Mouse (Mus musculus) heart, postnatal 0 days (tissue): ENCODE measurements around the gene Primpol. TPM values are rescaled to one million over a fixed set of nuclear protein-coding genes. Genes with fewer than 3 reads are reported as not detected.

ENCODE experiments used
- ATAC-seq: fragments of 200-750 bp; cut with Nextera tagmentation; 2 replicates; pipeline ENCODE4 v1.8.0; 2017; ENCODE audit warnings: low read depth, moderate number of reproducible peaks, moderate library complexity; ENCODE audit not compliant: insufficient read depth
- DNase-seq: peaks from one replicate; pipeline ENCODE4 v3.0.0-alpha.2; 2016; ENCODE audit warnings: low spot score
- H3K27ac ChIP-seq: fragments of 300-500 bp; sonication (generic); 2 replicates; pipeline ENCODE4 v1.5.1; 2014; ENCODE audit warnings: low read depth, mild to moderate bottlenecking
- H3K27me3 ChIP-seq: fragments of 300-500 bp; sonication (generic); 2 replicates; pipeline ENCODE4 v1.6.1; 2014; ENCODE audit warnings: low read length, mixed read lengths; ENCODE audit not compliant: control insufficient read depth, insufficient read depth
- H3K36me3 ChIP-seq: fragments of 300-500 bp; sonication (generic); replicated peaks from 2 replicates; pipeline ENCODE4 v1.6.1; 2014; ENCODE audit warnings: low read length, mixed read lengths; ENCODE audit not compliant: control insufficient read depth, insufficient read depth
- H3K4me1 ChIP-seq: fragments of 300-500 bp; sonication (generic); 2 replicates; pipeline ENCODE4 v1.6.1; 2014; ENCODE audit warnings: antibody characterized with exemption; ENCODE audit not compliant: control insufficient read depth, insufficient read depth
- H3K4me2 ChIP-seq: fragments of 300-500 bp; sonication (generic); 2 replicates; pipeline ENCODE4 v1.6.1; 2014; ENCODE audit warnings: low read depth, mild to moderate bottlenecking, low read length, moderate library complexity
- H3K4me3 ChIP-seq: fragments of 300-500 bp; sonication (generic); 2 replicates; pipeline ENCODE4 v1.5.1; 2014; ENCODE audit warnings: low read depth, low read length
- H3K9ac ChIP-seq: fragments of 300-500 bp; sonication (generic); replicated peaks from 2 replicates; pipeline ENCODE4 v1.6.1; 2014; ENCODE audit warnings: low read depth, low read length, mixed read lengths
- H3K9me3 ChIP-seq: fragments of 300-500 bp; sonication (generic); replicated peaks from 2 replicates; pipeline ENCODE4 v1.6.1; 2016; ENCODE audit warnings: low read length; ENCODE audit not compliant: control insufficient read depth
- CTCF ChIP-seq: IDR thresholded peaks from 2 replicates; pipeline ENCODE4 v1.5.1; 2016; ENCODE audit warnings: antibody characterized with exemption, control low read depth, low read depth
- EP300 ChIP-seq: IDR thresholded peaks from 2 replicates; pipeline ENCODE4 v1.6.1; 2016; ENCODE audit warnings: antibody characterized with exemption, low read depth
- WGBS: fragments of 180-500 bp; shearing (Covaris S2); extraction: QIAGEN DNeasy Blood & Tissue Kit; methylation state at CpG from one replicate; pipeline ENCODE4 v1.1.7; 2014; 5-methylcytosine and 5-hydroxymethylcytosine counted together
- polyA plus RNA-seq: library from polyadenylated mRNA; unstranded; fragments of >200 nt; fragmentation: Nextera tagmentation; extraction: Ambion mirVana; gene quantifications from 2 replicates; pipeline ENCODE4 v1.2.1, GENCODE M21; 2015
- total RNA-seq: library from RNA; depleted of rRNA; stranded (reverse); fragments of >200 nt; gene quantifications from 2 replicates; pipeline ENCODE4 v1.2.3, GENCODE M21; 2014; ENCODE audit warnings: low replicate concordance

Gene Primpol
- total and polyA plus RNA-seq, 2 experiments from 2014 or later = 2.9 to 3.4 TPM

- Histone ChIP-seq H3K36me3 (no peaks in the 10 kb centered on the region), H3K27ac (peak overlapping the region; percentile 71; the same call in 1 of the 2 replicates), H3K27me3 (no peaks in the 10 kb centered on the region), H3K4me1 (peaks cover 21% of the 10 kb centered on the region), H3K9me3 (no peaks in the 10 kb centered on the region), H3K4me2 (no peak overlapping the region), H3K4me3 (no peak overlapping the region), H3K9ac (no peak overlapping the region)
- no peak for ATAC-seq
- WGBS = 42% methylated on average over 4 of the region's 4 CpGs
- DNase-seq = peak; percentile 92
- TF ChIP-seq CTCF (peak; percentile 83), EP300 (no peak)
These were observed 69.8 kb downstream of the Primpol start for GRCm38 (mm10) chr8:46547245-46547644.

- Histone ChIP-seq H3K9ac (no peak overlapping the region), H3K4me2 (peak overlapping the region; percentile 16; the same call in 1 of the 2 replicates), H3K27me3 (no peaks in the 10 kb centered on the region), H3K9me3 (no peaks in the 10 kb centered on the region), H3K27ac (peak overlapping the region; percentile 71), H3K4me3 (no peak overlapping the region), H3K36me3 (no peaks in the 10 kb centered on the region), H3K4me1 (peaks cover 20% of the 10 kb centered on the region)
- ATAC-seq (no peak; the same call in 1 of the 2 replicates), DNase-seq (no peak)
- TF ChIP-seq CTCF (no peak), EP300 (no peak)
- WGBS = 48% methylated on average over 11 of the region's 11 CpGs
These were observed 70.4 kb downstream of the Primpol start for GRCm38 (mm10) chr8:46546431-46547176.

GRCm38 (mm10) chr8:46545854-46546253, 71.2 kb downstream of the Primpol start:
- Histone ChIP-seq H3K4me2 (no peak overlapping the region), H3K9ac (no peak overlapping the region; the same call in 1 of the 2 replicates), H3K9me3 (no peaks in the 10 kb centered on the region), H3K27me3 (no peaks in the 10 kb centered on the region), H3K4me3 (no peak overlapping the region), H3K4me1 (peaks cover 16% of the 10 kb centered on the region), H3K27ac (0 out of 2 replicates have a peak overlapping the region, but pooled peaks have one; percentile 71), H3K36me3 (no peaks in the 10 kb centered on the region)
- 88% methylated on average over 5 of the region's 5 CpGs for WGBS
- no peak for ATAC-seq
- TF ChIP-seq EP300 = no peak
- no peak for TF ChIP-seq CTCF
- no peak for DNase-seq

GRCm38 (mm10) chr8:46543662-46544061, 73.3 kb downstream of the Primpol start:
- Histone ChIP-seq H3K9ac (no peak overlapping the region), H3K36me3 (no peaks in the 10 kb centered on the region), H3K4me2 (no peak overlapping the region), H3K27ac (no peak overlapping the region), H3K9me3 (no peaks in the 10 kb centered on the region), H3K4me1 (peaks cover 14% of the 10 kb centered on the region), H3K4me3 (no peak overlapping the region), H3K27me3 (no peaks in the 10 kb centered on the region)
- ATAC-seq (no peak), DNase-seq (no peak)
- 62% methylated on average over 6 of the region's 6 CpGs for WGBS
- no peak for TF ChIP-seq CTCF
- TF ChIP-seq EP300 = no peak

- no peaks in the 10 kb centered on the region for H3K36me3 ChIP-seq
- H3K27me3 ChIP-seq = no peaks in the 10 kb centered on the region
- no peak overlapping the region for H3K9ac ChIP-seq
- no peak for DNase-seq
- peaks cover 14% of the 10 kb centered on the region for H3K4me1 ChIP-seq
- no peak overlapping the region for H3K27ac ChIP-seq
- no peak for ATAC-seq
- TF ChIP-seq EP300 = no peak
- no peak for TF ChIP-seq CTCF
- 74% methylated on average over 7 of the region's 7 CpGs for WGBS
- H3K9me3 ChIP-seq = no peaks in the 10 kb centered on the region
- no peak overlapping the region for H3K4me3 ChIP-seq
- H3K4me2 ChIP-seq = no peak overlapping the region
These were observed 73.8 kb downstream of the Primpol start for GRCm38 (mm10) chr8:46543191-46543590.
